Mouse (Mus musculus) midbrain, embryonic 11.5 days (tissue): ENCODE data around the gene Tmcc3. TPM values are rescaled to one million over a fixed set of nuclear protein-coding genes. Genes with fewer than 3 reads are reported as not detected.
A peak's percentile ranks its signal among the peaks of the same experiment; 100 is the strongest.

ENCODE experiments used
- ATAC-seq: fragments of 200-750 bp; cut with Nextera tagmentation; 2 replicates; pipeline ENCODE4 v1.8.0; 2017; ENCODE audit warnings: moderate TSS enrichment, moderate library complexity; ENCODE audit not compliant: low FRiP score
- DNase-seq: peaks from one replicate; pipeline ENCODE4 v3.0.0; 2015; ENCODE audit warnings: low spot score; ENCODE audit errors: missing footprints
- H3K27ac ChIP-seq: fragments of 300-500 bp; sonication (generic); 2 replicates; pipeline ENCODE4 v1.5.1; 2014; ENCODE audit warnings: low read depth, low read length
- H3K27me3 ChIP-seq: fragments of 300-500 bp; sonication (generic); 2 replicates; pipeline ENCODE4 v1.6.1; 2014; ENCODE audit warnings: mild to moderate bottlenecking, low read length, moderate library complexity, mixed read lengths; ENCODE audit not compliant: control insufficient read depth, insufficient read depth
- H3K36me3 ChIP-seq: fragments of 300-500 bp; sonication (generic); 2 replicates; pipeline ENCODE4 v1.6.1; 2014; ENCODE audit warnings: mild to moderate bottlenecking, low read length, moderate library complexity, mixed read lengths; ENCODE audit not compliant: control insufficient read depth, insufficient read depth
- H3K4me1 ChIP-seq: fragments of 300-500 bp; sonication (generic); 2 replicates; pipeline ENCODE4 v1.6.1; 2014; ENCODE audit warnings: low read length; ENCODE audit not compliant: control insufficient read depth, insufficient read depth
- H3K4me2 ChIP-seq: fragments of 300-500 bp; sonication (generic); 2 replicates; pipeline ENCODE4 v1.6.1; 2014; ENCODE audit warnings: mild to moderate bottlenecking, moderate library complexity
- H3K4me3 ChIP-seq: fragments of 300-500 bp; sonication (generic); 2 replicates; pipeline ENCODE4 v1.5.1; 2014; ENCODE audit warnings: low read depth, low read length
- H3K9ac ChIP-seq: fragments of 300-500 bp; sonication (generic); 2 replicates; pipeline ENCODE4 v1.6.1; 2014; ENCODE audit warnings: low read length
- H3K9me3 ChIP-seq: fragments of 300-500 bp; sonication (generic); 2 replicates; pipeline ENCODE4 v1.6.1; 2016; ENCODE audit warnings: low read length; ENCODE audit not compliant: control insufficient read depth
- WGBS: fragments of 180-500 bp; shearing (Covaris S2); extraction: QIAGEN DNeasy Blood & Tissue Kit; methylation state at CpG from one replicate; pipeline ENCODE4 v1.1.7; 2014; 5-methylcytosine and 5-hydroxymethylcytosine counted together
- polyA plus RNA-seq: library from polyadenylated mRNA; unstranded; fragments of >200 nt; fragmentation: Nextera tagmentation; extraction: Ambion mirVana; gene quantifications from 2 replicates; pipeline ENCODE4 v1.2.1, GENCODE M21; 2014

Gene Tmcc3
- polyA plus RNA-seq, 1 experiment from 2014 or later: 3.2 TPM

DNA sequence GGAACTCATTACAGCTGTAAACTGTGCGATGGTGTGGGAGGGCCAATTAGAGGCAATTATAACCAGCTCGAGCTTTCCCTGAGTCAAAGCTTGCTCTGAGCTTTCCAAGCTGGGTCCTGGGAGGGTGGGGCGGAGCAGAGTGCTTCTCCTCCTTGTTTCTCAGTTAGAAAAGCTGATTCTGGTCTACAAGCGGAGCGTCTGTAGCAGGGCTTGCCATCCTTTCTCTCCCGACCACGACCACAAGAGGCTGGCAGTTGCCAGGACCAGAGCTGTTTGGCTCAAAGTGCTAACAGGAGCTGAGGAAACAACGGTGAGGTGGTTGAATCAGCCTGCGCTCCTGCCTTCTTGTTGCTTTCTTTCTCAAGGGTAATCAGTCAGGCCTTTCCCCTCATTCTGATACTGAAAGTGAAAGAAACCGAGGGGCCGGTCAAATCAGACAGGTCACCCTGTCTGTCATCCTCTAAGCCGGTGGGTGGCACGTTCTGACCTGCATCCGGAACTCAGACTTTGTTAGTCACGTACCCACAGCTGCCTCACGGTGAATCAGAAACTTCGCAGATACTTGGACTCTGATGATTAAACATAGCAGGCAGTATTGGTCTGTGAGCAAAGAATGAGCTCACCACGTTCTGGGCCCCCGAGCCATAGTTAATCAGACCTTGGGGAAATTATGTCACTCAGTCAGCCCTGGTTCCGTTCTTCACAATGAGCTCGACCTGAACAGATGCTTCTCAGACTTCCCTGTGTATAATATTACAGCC lies 233.7 kb downstream of the Tmcc3 start:
- ATAC-seq (peak; percentile 63; the same call in 1 of the 2 replicates), DNase-seq (peak; percentile 91)
- Histone ChIP-seq H3K9ac (peak overlapping the region; percentile 30; the same call in 1 of the 2 replicates), H3K27ac (peak overlapping the region; percentile 9; the same call in 1 of the 2 replicates), H3K36me3 (no peaks in the 10 kb centered on the region), H3K4me2 (peak overlapping the region; percentile 21; the same call in 1 of the 2 replicates), H3K4me1 (peaks cover 20% of the 10 kb centered on the region), H3K4me3 (no peak overlapping the region), H3K9me3 (peaks cover 3% of the 10 kb centered on the region; the same call in 1 of the 2 replicates), H3K27me3 (no peaks in the 10 kb centered on the region)
- WGBS: 41% methylated on average over 21 of the region's 21 CpGs

GRCm38 (mm10) chr10:94546617-94547016 lies 234.9 kb downstream of the Tmcc3 start:
- no peak overlapping the region for H3K4me3 ChIP-seq
- no peaks in the 10 kb centered on the region for H3K27me3 ChIP-seq
- DNase-seq: no peak
- H3K27ac ChIP-seq: no peak overlapping the region
- WGBS: 76% methylated on average over 6 of the region's 6 CpGs
- no peaks in the 10 kb centered on the region for H3K9me3 ChIP-seq
- H3K4me1 ChIP-seq: peaks cover 20% of the 10 kb centered on the region
- H3K4me2 ChIP-seq: no peak overlapping the region
- H3K9ac ChIP-seq: no peak overlapping the region
- ATAC-seq: no peak
- H3K36me3 ChIP-seq: no peaks in the 10 kb centered on the region

DNA sequence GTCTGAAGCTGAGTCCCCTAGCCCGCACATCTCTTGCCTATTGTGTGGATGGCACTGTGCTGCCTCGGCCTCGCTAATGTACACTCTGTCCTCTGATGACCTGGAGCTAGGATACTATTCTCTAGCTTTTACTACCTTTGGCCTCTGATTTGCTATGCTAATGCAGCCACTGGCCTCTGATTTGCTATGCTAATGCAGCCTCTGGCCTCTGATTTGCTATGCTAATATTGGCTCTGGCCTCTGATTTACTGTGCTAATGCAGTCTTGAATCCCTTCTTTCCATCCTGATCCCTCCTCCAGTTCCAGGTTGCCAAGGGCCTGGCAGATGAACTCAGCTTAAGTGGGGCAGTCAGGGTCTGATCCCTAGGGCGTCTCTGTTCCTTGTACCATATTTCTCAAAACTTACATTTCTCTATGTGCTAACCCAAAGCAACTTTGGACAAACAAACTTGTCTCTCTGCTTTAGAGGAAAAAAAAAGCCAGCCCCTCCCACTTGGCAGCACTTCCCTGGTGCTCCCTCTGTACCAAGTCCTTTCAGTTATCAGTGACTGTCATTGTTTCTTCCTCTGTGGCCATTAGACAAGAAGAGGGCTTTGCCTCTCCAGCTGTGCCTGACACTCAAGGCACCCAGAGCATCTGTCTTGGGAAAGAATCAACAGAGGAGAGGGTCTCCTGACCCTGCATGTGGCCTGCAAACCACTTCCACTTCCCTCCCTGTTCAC lies 237.9 kb downstream of the Tmcc3 start:
- Histone ChIP-seq H3K27me3 (no peaks in the 10 kb centered on the region), H3K9me3 (no peaks in the 10 kb centered on the region), H3K27ac (no peak overlapping the region), H3K36me3 (no peaks in the 10 kb centered on the region), H3K9ac (no peak overlapping the region), H3K4me3 (no peak overlapping the region), H3K4me2 (no peak overlapping the region), H3K4me1 (peaks cover 19% of the 10 kb centered on the region)
- no peak for DNase-seq
- 0 out of 2 replicates have a peak, but pooled peaks have one; percentile 34 for ATAC-seq
- 51% methylated on average over 4 of the region's 4 CpGs for WGBS

DNA sequence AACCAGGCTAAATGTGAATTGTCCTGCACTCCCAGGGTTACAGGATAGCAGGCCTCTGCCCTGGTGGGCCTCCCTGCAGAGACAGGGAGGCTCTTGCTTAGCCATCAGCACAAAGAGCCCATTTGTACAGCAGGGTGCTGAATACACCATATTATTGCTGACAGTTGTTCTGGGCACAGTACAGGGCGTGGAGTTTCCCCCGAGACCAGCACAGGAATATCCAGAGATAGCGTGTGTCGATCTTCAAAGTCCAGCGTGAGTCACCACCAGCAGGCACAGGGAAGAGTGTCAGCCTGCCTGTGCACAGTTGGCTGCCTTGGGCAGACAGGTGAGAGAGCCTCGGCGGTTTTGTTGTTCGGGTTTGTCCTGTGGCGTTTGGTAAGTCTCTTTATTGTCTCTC lies 238.9 kb downstream of the Tmcc3 start:
- no peak overlapping the region for H3K4me2 ChIP-seq
- peaks cover 9% of the 10 kb centered on the region for H3K4me1 ChIP-seq
- H3K4me3 ChIP-seq: no peak overlapping the region
- no peak overlapping the region for H3K9ac ChIP-seq
- H3K9me3 ChIP-seq: no peaks in the 10 kb centered on the region
- no peak overlapping the region for H3K27ac ChIP-seq
- H3K36me3 ChIP-seq: no peaks in the 10 kb centered on the region
- no peak for ATAC-seq
- no peak for DNase-seq
- no peaks in the 10 kb centered on the region for H3K27me3 ChIP-seq
- 73% methylated on average over 9 of the region's 9 CpGs for WGBS

GRCm38 (mm10) chr10:94551065-94551464 lies 239.3 kb downstream of the Tmcc3 start:
- Histone ChIP-seq H3K36me3 (no peaks in the 10 kb centered on the region), H3K4me1 (peaks cover 6% of the 10 kb centered on the region), H3K4me3 (no peak overlapping the region), H3K27ac (no peak overlapping the region), H3K9me3 (no peaks in the 10 kb centered on the region), H3K9ac (no peak overlapping the region), H3K4me2 (no peak overlapping the region), H3K27me3 (no peaks in the 10 kb centered on the region)
- WGBS: 49% methylated on average over 2 of the region's 2 CpGs
- no peak for ATAC-seq
- no peak for DNase-seq

GRCm38 (mm10) chr10:94551511-94551910 lies 239.8 kb downstream of the Tmcc3 start:
- H3K4me3 ChIP-seq: no peak overlapping the region
- H3K4me1 ChIP-seq: peaks cover 6% of the 10 kb centered on the region; the same call in 1 of the 2 replicates
- H3K27me3 ChIP-seq: no peaks in the 10 kb centered on the region
- no peak overlapping the region for H3K9ac ChIP-seq
- WGBS: 94% methylated on average over 6 of the region's 6 CpGs
- ATAC-seq (no peak), DNase-seq (no peak)
- H3K36me3 ChIP-seq: no peaks in the 10 kb centered on the region
- no peak overlapping the region for H3K4me2 ChIP-seq
- H3K27ac ChIP-seq: no peak overlapping the region
- H3K9me3 ChIP-seq: no peaks in the 10 kb centered on the region

GRCm38 (mm10) chr10:94551924-94552523 lies 240.3 kb downstream of the Tmcc3 start:
- WGBS: 82% methylated on average over 7 of the region's 7 CpGs
- Histone ChIP-seq H3K27me3 (no peaks in the 10 kb centered on the region), H3K9me3 (no peaks in the 10 kb centered on the region), H3K4me1 (peaks cover 6% of the 10 kb centered on the region; the same call in 1 of the 2 replicates), H3K4me2 (no peak overlapping the region), H3K9ac (no peak overlapping the region), H3K27ac (no peak overlapping the region), H3K36me3 (no peaks in the 10 kb centered on the region), H3K4me3 (no peak overlapping the region)
- no peak for ATAC-seq
- no peak for DNase-seq

GRCm38 (mm10) chr10:94555394-94555793 lies 243.6 kb downstream of the Tmcc3 start:
- Histone ChIP-seq H3K27ac (no peak overlapping the region), H3K4me1 (no peaks in the 10 kb centered on the region), H3K36me3 (no peaks in the 10 kb centered on the region), H3K4me3 (no peak overlapping the region), H3K27me3 (no peaks in the 10 kb centered on the region), H3K4me2 (no peak overlapping the region), H3K9ac (no peak overlapping the region), H3K9me3 (no peaks in the 10 kb centered on the region)
- 82% methylated on average over 2 of the region's 2 CpGs for WGBS
- ATAC-seq: no peak
- DNase-seq: no peak
